ENCODE assay signal across 9 mouse cellular contexts in the genomic region with DNA sequence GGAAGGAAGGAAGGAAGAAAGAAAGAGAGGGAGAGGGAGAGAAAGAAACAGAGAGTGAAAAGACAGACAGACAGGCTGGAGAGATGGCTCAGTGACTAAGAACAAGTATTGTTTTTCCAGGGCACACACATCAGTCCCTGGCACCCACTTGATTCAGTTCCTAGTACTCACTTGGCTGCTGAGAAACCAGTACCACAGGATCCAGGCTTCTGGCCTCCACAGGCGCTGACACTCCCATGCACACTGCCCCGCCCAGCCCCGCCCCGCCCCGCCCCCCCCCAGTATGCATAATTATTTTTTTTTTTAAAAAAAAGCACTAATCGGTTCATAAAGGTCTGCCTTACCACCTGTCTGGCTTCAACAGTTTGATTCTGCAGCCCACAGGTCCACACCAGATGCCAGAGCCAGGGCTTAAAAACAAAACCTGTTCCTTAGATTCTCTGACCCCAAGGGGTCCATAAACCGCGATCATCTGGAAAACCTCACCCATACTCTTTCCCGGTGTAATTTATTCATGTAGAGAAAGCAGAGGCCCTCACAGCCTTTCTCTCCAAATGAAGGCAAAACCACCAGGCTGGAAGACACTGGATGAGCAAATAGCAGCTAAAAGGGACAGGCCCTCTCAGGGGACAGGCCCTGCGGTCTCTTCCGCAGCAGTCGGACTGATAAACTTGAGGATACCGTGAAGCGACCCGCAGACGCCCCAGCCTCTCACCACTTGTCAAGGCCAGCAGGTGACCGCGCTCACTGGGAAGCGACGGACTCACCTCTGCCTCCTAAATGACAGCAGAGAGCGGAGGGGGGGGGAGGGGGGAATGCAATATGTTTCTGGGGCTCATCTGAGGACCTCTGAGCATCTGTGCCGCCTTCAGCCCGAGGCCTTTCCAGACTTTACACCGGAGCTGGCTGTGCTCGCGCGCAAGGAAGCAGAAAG. TPM values are rescaled to one million over a fixed set of nuclear protein-coding genes. Genes with fewer than 3 reads are reported as not detected.
DNase-seq lines count a peak whose midpoint lies in the region; ATAC-seq and TF ChIP-seq lines count a peak whose summit lies in the region.
"Had no signal": no experiment of that assay in that cellular context is flagged by ENCODE, and none has a peak within 500 bp of the region (broad histone marks: within the 10 kb centered on the region; RNA-seq: fewer than 3 reads in every experiment).

No protein-coding gene starts in this region.

- H3K9ac ChIP-seq in embryonic facial prominence, embryonic 13.5 days = peak overlapping the region; percentile 16; the same call in 1 of the 2 replicates
- H3K9ac ChIP-seq in limb, embryonic 12.5 days (replicated peaks) = no peak overlapping the region
- H3K9ac ChIP-seq in midbrain, postnatal 0 days (replicated peaks; ENCODE audit: low read length, poor library complexity, severe bottlenecking) = no peak overlapping the region
- H3K9ac ChIP-seq: lung, embryonic 15.5 days had no signal

- intact Hi-C loops in left cerebral cortex, postnatal 4 days (cut with DNase I) = no loop called here

- H3K9me3 ChIP-seq in embryonic facial prominence, embryonic 13.5 days = no peaks in the 10 kb centered on the region
- H3K9me3 ChIP-seq in limb, embryonic 12.5 days = no peaks in the 10 kb centered on the region
- H3K9me3 ChIP-seq in midbrain, postnatal 0 days (ENCODE audit: low read length) = no peaks in the 10 kb centered on the region
- H3K9me3 ChIP-seq: lung, embryonic 15.5 days had no signal

- TF ChIP-seq CTCF in midbrain, postnatal 0 days (IDR thresholded peaks at IDR 0.05) = no peak

- peak overlapping the region; percentile 42 for H3K4me2 ChIP-seq in embryonic facial prominence, embryonic 13.5 days
- H3K4me2 ChIP-seq in limb, embryonic 12.5 days = peak overlapping the region; percentile 40
- peak overlapping the region; percentile 24; the same call in 1 of the 2 replicates for H3K4me2 ChIP-seq in midbrain, postnatal 0 days (ENCODE audit: low read depth, low read length, poor library complexity, severe bottlenecking)
- H3K4me2 ChIP-seq: lung, embryonic 15.5 days had no signal

- H3K27ac ChIP-seq in embryonic facial prominence, embryonic 13.5 days = no peak overlapping the region; the same call in 1 of the 2 replicates
- H3K27ac ChIP-seq in limb, embryonic 12.5 days = peak overlapping the region; percentile 45; the same call in 1 of the 2 replicates
- no peak overlapping the region for H3K27ac ChIP-seq in midbrain, postnatal 0 days (ENCODE audit: low read depth, low read length)
- H3K27ac ChIP-seq: lung, embryonic 15.5 days had no signal

- H3K27me3 ChIP-seq in embryonic facial prominence, embryonic 13.5 days = peaks cover 35% of the 10 kb centered on the region
- H3K27me3 ChIP-seq in limb, embryonic 12.5 days = peaks cover 34% of the 10 kb centered on the region
- H3K27me3 ChIP-seq in midbrain, postnatal 0 days (ENCODE audit: insufficient read depth, low read length) = peaks cover 6% of the 10 kb centered on the region; the same call in 1 of the 2 replicates

- ATAC-seq in embryonic facial prominence, embryonic 13.5 days (ENCODE audit: insufficient number of reproducible peaks, insufficient read depth, low FRiP score, low TSS enrichment, low read depth) = no peak
- ATAC-seq in limb, embryonic 12.5 days (ENCODE audit: insufficient number of reproducible peaks, insufficient read depth, low FRiP score, low TSS enrichment, low read depth) = no peak
- no peak for ATAC-seq in midbrain, postnatal 0 days (ENCODE audit: low FRiP score)

- peak overlapping the region; percentile 6; the same call in 1 of the 2 replicates for H3K4me3 ChIP-seq in embryonic facial prominence, embryonic 13.5 days
- 0 out of 2 replicates have a peak overlapping the region, but pooled peaks have one; percentile 3 for H3K4me3 ChIP-seq in limb, embryonic 12.5 days (replicated peaks)
- H3K4me3 ChIP-seq in midbrain, postnatal 0 days (ENCODE audit: low read depth, low read length) = no peak overlapping the region
- H3K4me3 ChIP-seq: lung, embryonic 15.5 days had no signal

- H3K4me1 ChIP-seq in embryonic facial prominence, embryonic 13.5 days = peaks cover 30% of the 10 kb centered on the region
- peaks cover 38% of the 10 kb centered on the region for H3K4me1 ChIP-seq in limb, embryonic 12.5 days (replicated peaks)
- H3K4me1 ChIP-seq in midbrain, postnatal 0 days (ENCODE audit: insufficient read depth, low read length) = peaks cover 6% of the 10 kb centered on the region
- H3K4me1 ChIP-seq: lung, embryonic 15.5 days had no signal

- peak; percentile 38 to 48 for DNase-seq in cerebellum, postnatal 10 days
- DNase-seq in cerebellum, postnatal 36 days = no peak
- no peak for DNase-seq in midbrain, postnatal 0 days (ENCODE audit: low spot score)
- no peak for DNase-seq in left cerebral cortex, postnatal 4 days
- DNase-seq in right cerebral cortex, adult 18-20 months = no peak
- DNase-seq in left cerebral cortex, adult 8-10 months (ENCODE audit: low spot score in 2 of 2) = no peak

- 5% methylated on average over 27 of the region's 27 CpGs for WGBS in embryonic facial prominence, embryonic 13.5 days
- WGBS in limb, embryonic 12.5 days = 3% methylated on average over 27 of the region's 27 CpGs
- WGBS in midbrain, postnatal 0 days = 13% methylated on average over 23 of the region's 27 CpGs

- H3K36me3 ChIP-seq in embryonic facial prominence, embryonic 13.5 days = no peaks in the 10 kb centered on the region
- no peaks in the 10 kb centered on the region for H3K36me3 ChIP-seq in limb, embryonic 12.5 days
- H3K36me3 ChIP-seq in midbrain, postnatal 0 days (ENCODE audit: insufficient read depth, low read length) = no peaks in the 10 kb centered on the region
- H3K36me3 ChIP-seq: lung, embryonic 15.5 days had no signal

RNA-seq across cellular contexts. Expression of gene Serhl, which starts 0.5 kb away (rescaled TPM):
- polyA plus RNA-seq in embryonic facial prominence, embryonic 13.5 days (2015; fragmentation: Nextera tagmentation; extraction: Ambion mirVana) = 60.9 and 68.9 TPM in 2 replicates
- 56.3 and 61.3 TPM in 2 replicates for polyA plus RNA-seq in limb, embryonic 12.5 days (2016; fragmentation: Nextera tagmentation; extraction: Ambion mirVana)
- 4.2 and 6.7 TPM in 2 replicates for total RNA-seq in midbrain, postnatal 0 days (2014; rRNA removed)
- 38.5 and 40.0 TPM in 2 replicates for polyA plus RNA-seq in midbrain, postnatal 0 days (2015; fragmentation: Nextera tagmentation; extraction: Ambion mirVana)
- total RNA-seq in left cerebral cortex, postnatal 4 days (2021) = 1 to 10 TPM; 5.1 to 7.3 TPM
- total RNA-seq in left cerebral cortex, adult 8-10 months (2022) = 10 to 100 TPM in 2 of 4 experiments, 1 to 10 TPM in 2; 8.6 to 12.4 (median 10.0) TPM

RNA-seq across cellular contexts. Expression of gene Rrp7a, which starts 33.8 kb away (rescaled TPM):
- 53.8 and 67.7 TPM in 2 replicates for polyA plus RNA-seq in embryonic facial prominence, embryonic 13.5 days (2015; fragmentation: Nextera tagmentation; extraction: Ambion mirVana)
- polyA plus RNA-seq in limb, embryonic 12.5 days (2016; fragmentation: Nextera tagmentation; extraction: Ambion mirVana) = 50.4 and 57.7 TPM in 2 replicates
- total RNA-seq in midbrain, postnatal 0 days (2014; rRNA removed) = 171 and 228 TPM in 2 replicates
- 92.7 and 95.2 TPM in 2 replicates for polyA plus RNA-seq in midbrain, postnatal 0 days (2015; fragmentation: Nextera tagmentation; extraction: Ambion mirVana)
- 100 to 1,000 TPM; 125 to 127 TPM for total RNA-seq in left cerebral cortex, postnatal 4 days (2021)
- 100 to 1,000 TPM; 128 to 155 (median 146) TPM for total RNA-seq in left cerebral cortex, adult 8-10 months (2022)

RNA-seq across cellular contexts. Expression of gene Nfam1, which starts 55.7 kb away (rescaled TPM):
- 3.6 and 3.7 TPM in 2 replicates for polyA plus RNA-seq in embryonic facial prominence, embryonic 13.5 days (2015; fragmentation: Nextera tagmentation; extraction: Ambion mirVana)
- 3.0 TPM in 2 replicates for polyA plus RNA-seq in limb, embryonic 12.5 days (2016; fragmentation: Nextera tagmentation; extraction: Ambion mirVana)
- 3.3 and 4.1 TPM in 2 replicates for total RNA-seq in midbrain, postnatal 0 days (2014; rRNA removed)
- 1.9 and 2.6 TPM in 2 replicates for polyA plus RNA-seq in midbrain, postnatal 0 days (2015; fragmentation: Nextera tagmentation; extraction: Ambion mirVana)
- 1 to 10 TPM; 2.0 to 2.1 TPM for total RNA-seq in left cerebral cortex, postnatal 4 days (2021)
- total RNA-seq in left cerebral cortex, adult 8-10 months (2022) = 1 to 10 TPM; 2.3 to 4.1 (median 3.6) TPM

Comparison
In these comparisons a context has a peak if more than half of its experiments do, and no peak if none do; other contexts are left out.
1. DNase-seq: peak in cerebellum, postnatal 10 days (2 of 2); none in cerebellum, postnatal 36 days (0 of 2), midbrain, postnatal 0 days (single experiment), left cerebral cortex, postnatal 4 days (single experiment), right cerebral cortex, adult 18-20 months (single experiment) and left cerebral cortex, adult 8-10 months (0 of 2).
2. Peak in every context shown above with its lines, with median percentiles within 50 percentile points of each other: H3K4me2 ChIP-seq.